Mouse (Mus musculus) kidney, adult 11 months (tissue): ENCODE measurements around the gene Bace1.
"Not testable (repeated sequence)": the region's sequence is repeated elsewhere in the genome, so short reads cannot be mapped to it uniquely, and the experiment has no call there.

Experiments
- DNase-seq: peaks from one replicate; pipeline ENCODE4 v3.0.0; 2022

Gene Bace1

DNA sequence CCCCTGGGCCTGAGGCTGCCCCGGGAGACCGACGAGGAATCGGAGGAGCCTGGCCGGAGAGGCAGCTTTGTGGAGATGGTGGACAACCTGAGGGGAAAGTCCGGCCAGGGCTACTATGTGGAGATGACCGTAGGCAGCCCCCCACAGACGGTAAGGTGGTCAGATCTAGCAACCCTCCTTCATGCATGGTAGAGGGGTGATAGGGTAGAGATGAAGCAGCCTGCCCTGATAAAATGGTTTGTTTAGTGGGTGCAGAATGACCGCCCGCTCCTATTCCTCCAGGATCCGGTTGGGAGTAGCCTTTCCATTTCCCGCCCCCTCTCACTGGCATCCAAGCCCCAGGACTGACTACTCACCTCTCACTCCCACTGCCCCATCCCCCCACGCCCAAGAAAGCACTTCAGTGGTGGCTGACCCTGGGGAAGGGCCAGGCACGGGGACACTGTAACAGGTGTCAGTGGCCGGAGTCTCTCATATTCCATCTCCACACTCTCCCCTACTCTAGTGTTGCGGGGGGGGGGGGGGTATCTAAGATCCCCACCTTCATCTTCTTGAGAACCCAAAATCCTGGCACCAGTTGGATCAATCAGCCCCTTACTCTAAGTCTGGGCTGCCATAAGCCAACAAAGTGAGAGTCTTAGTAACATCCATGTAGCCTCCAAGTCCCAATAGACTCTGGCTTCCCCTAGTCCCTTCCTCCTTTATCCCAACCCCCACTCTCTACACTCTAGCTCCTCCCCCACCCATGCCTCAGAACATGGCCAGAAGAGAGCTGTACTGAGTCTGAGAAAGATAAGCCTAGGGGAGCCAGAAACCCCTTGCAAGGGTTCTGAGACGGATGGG lies 980 bp downstream of the Bace1 start:
- no peak for DNase-seq

GRCm38 (mm10) chr9:45839982-45840300 lies 1.6 kb downstream of the Bace1 start:
- DNase-seq = no peak

- no peak for DNase-seq
Observed at GRCm38 (mm10) chr9:45840331-45840730, 2.0 kb downstream of the Bace1 start.

DNA sequence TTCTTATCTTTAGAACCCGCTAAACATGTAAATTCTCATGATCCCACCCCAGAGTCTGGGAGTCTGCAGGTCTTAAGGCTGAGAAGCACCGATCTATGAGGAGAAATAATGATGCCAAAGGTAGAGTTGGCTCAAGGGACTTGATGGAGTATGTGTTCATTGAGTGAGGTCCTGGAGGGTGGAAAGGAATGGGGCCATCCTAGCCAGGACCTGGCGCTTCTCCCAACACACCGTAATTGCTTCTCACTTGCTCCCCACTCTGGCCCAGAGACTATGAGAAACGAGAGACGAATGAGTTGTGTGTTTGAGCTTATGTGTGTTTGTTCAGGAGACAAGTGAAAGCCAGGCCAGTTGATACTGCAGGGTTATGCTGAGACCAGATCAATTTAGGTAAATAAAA lies 3.1 kb downstream of the Bace1 start:
- no peak for DNase-seq

- DNase-seq = no peak
Observed at GRCm38 (mm10) chr9:45843007-45843406, 4.6 kb downstream of the Bace1 start.

GRCm38 (mm10) chr9:45843780-45844179 lies 5.4 kb downstream of the Bace1 start:
- no peak for DNase-seq

DNA sequence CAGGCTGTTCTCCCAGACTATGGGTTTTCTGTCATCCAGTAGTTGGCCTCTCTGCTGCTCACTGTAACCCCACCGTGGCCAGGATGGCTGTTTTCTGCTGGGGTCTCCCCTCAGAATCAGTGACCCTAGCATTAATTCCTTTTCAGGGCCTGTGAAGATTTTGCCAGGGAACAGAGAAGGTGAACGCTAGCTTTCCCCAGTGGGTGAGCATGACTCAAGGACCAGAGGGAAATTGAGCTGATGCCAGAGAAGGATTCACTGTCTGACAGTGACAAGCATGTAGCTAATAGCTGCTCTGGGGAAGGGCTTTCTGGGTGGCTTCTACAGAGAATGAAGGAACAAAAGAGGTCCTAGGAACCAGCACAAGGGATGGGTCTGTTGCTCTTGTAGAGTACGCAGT lies 7.2 kb downstream of the Bace1 start:
- no peak for DNase-seq

GRCm38 (mm10) chr9:45846176-45846575 lies 7.8 kb downstream of the Bace1 start:
- DNase-seq = not testable (repeated sequence)

GRCm38 (mm10) chr9:45846891-45847460 lies 8.6 kb downstream of the Bace1 start:
- no peak for DNase-seq

- no peak for DNase-seq
Observed at GRCm38 (mm10) chr9:45849528-45850408, 11.4 kb downstream of the Bace1 start.

DNA sequence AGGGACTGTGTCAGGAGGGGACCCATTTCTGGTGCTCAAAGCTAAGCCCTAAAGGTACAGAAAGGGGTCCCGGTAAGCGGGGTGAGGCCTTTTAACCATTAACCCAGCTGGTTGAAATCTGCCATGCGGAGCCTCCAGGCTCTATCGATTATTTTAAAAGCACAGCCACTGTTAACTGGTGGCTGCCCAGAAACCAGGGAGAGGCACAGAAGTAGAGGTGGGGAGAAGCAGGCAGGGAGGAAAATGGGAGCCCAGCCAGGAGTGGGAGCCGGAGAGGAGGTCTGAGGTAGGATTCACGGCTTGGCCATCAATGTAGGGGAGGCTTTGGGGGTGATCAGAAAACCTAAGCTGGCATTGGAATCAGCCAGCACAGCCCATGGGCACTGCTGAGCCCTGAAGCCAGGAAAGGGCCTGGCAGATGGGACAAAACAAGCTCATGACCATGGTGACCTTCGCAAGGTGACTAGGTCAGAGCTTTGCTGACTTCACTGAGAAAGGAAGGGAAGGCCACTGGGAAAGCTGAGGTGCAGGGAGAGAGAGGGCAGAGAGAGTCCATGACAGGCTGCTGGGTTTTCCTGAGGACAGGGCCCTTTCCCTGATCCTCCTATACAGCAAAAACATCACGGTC lies 12.3 kb downstream of the Bace1 start:
- DNase-seq = no peak

GRCm38 (mm10) chr9:45851330-45851729 lies 12.9 kb downstream of the Bace1 start:
- no peak for DNase-seq

DNA sequence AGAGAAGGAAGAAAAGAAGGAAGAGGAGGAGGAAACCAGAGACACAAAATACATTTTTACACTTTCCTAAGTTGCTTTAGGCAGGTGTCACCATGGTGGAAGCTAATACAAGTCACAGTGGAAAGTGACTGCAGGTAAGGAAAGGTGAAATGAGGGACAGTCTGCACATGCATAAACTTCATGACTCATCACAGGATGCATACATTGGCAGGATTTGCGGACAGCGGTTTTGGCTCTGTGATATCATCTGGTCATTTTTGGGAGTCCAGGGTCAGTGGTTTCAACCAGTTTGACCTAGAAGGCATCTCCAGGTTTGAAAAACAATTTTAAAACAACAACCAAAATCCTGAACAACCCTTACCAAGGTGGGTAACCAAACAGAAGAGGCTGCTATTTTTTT lies 13.4 kb downstream of the Bace1 start:
- DNase-seq = no peak

- no peak for DNase-seq
Observed at GRCm38 (mm10) chr9:45853695-45854094, 15.3 kb downstream of the Bace1 start.

DNA sequence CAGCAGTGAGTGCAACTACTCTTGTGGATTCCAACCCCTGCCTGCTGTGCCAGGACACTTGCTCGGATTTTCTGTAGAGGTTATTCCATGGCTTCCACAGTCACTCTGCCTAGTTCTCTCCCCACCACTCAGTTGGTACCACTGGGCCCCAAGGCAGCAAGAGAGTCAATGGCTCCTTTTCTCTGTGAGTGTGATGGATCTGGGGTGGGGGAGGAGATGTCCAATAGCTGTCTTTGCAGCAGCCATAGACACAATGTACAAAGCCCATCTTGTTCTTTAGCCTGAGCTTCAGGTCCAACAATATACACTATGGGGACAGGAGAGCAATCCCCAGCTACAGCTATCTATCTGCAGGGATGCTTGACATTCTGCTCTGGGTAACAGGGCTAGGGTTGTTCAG lies 15.8 kb downstream of the Bace1 start:
- no peak for DNase-seq

- no peak for DNase-seq
Observed at GRCm38 (mm10) chr9:45859364-45859763, 21.0 kb downstream of the Bace1 start.

DNA sequence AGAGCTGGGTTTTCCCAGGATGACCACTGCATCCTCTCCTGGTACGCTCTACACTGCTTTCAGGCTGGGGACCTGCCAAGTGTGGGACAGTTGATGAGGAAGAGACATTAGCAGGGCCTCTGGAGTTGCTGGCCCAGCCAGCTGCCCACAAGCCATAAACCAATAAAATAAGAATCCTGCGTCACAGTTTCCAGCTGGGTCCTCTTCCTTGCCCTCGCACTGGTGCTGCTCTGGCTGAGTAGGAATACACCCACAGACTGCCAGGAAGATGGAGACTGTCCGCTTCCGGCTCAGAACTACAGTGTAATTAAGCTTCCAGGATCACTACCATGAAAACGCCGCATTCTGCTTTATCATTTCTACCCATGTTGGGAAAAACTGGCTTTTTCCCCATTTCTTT lies 23.4 kb downstream of the Bace1 start:
- no peak for DNase-seq

DNA sequence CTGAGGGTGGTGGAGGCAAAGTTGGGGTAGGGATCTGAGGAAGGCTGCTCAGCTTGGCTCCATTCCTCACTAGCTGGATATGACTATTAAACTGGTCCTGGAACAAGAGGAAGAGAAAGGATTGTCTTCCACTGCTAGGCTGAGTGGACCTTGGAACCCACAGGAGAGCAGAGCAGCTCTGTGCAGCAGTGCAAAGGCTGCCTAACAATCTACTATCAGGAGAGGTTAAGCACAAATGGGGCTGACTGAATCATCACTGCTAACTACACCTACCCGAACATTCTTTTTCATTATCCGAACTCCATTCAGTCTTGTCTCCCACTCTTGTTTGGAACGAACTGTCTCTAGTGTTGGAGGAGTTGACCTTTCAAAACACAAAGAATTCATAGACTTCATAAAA lies 30.8 kb downstream of the Bace1 start:
- no peak for DNase-seq

DNA sequence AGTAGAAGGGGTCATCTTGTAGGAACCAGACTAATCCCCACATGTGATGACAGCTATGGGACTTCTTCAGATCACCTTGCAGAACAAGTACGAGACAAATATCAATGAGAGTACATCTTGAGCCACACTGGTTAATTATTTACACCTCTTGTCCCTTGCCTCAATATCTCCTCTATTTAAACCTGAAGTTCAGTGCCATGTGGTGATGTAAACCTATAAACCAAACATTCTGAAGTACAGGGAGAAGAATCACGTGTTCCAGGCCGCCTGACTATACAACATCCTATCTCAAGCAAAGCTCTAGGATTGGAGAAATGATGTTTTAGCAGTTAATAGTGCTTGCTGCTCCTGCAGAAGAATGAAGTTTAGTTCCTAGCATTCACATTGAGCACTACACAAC lies 31.9 kb downstream of the Bace1 start:
- no peak for DNase-seq

GRCm38 (mm10) chr9:45877928-45878327 lies 39.5 kb downstream of the Bace1 start:
- peak; percentile 26 for DNase-seq

DNA sequence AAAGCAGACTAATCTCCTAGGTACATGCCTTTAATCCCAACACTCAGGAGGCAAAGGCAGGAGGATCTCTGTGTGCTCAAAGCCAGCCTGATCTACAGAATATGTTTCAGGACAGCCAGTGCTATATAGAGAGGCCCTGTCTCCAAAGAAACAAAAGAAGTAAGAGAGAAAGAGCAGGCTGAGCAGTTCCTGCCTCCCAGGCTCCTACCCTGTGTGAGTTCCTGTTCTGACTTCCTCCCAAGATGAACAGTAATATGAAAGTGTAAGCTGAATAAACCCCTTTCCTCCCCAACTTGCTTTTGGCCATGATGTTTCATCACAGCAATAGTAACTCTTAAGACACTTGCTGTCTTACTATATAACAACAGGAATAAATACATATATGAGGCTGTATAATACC lies 55.3 kb downstream of the Bace1 start:
- DNase-seq = no peak

GRCm38 (mm10) chr9:45905196-45905595 lies 66.8 kb downstream of the Bace1 start:
- no peak for DNase-seq

DNA sequence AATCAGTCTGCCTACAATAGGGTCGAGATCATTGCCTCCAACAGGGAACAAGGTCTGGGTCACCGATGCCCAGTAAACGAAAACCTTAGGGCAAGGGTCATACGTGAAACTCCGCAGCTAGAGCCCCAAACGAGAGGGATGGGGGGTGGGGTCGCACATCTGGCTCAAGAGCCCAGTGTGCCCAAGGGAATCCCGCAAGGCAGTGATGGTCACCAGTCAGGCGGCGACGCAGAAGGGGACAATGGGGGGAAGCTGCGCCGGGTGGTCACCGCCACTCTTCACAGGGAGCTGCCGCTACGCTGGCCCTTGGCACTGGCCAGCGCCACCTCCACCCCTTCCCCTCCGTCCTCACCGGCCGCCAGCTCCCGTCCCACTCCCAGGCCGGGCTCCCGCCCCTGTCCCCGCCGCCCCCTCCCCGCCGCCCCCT lies 67.4 kb downstream of the Bace1 start:
- peak; percentile 45 for DNase-seq
